Mouse (Mus musculus): ENCODE data around the gene Mast4.

Gene Mast4

DNA sequence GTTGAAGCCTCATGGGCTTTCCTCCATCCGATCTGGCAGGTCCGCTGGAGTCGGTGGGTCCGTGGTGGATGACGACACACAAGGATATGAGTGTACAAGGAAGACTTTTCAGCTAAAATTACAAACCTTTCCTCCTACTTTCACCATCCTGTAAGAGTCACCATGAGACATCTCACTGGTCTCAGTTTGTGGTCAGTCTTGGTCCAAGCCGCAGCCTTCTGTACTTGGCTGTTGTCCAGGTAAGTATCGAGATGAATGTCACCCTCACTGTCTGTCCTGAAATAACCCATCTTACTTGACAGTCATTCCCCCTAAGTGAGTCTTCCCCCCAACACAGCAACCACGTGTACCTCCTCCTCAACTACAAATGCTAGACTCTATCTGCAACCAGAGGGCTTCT, 94.6 kb downstream of the Mast4 start:
- DNase-seq (ENCODE audit: low read depth, low spot score): no peak

DNA sequence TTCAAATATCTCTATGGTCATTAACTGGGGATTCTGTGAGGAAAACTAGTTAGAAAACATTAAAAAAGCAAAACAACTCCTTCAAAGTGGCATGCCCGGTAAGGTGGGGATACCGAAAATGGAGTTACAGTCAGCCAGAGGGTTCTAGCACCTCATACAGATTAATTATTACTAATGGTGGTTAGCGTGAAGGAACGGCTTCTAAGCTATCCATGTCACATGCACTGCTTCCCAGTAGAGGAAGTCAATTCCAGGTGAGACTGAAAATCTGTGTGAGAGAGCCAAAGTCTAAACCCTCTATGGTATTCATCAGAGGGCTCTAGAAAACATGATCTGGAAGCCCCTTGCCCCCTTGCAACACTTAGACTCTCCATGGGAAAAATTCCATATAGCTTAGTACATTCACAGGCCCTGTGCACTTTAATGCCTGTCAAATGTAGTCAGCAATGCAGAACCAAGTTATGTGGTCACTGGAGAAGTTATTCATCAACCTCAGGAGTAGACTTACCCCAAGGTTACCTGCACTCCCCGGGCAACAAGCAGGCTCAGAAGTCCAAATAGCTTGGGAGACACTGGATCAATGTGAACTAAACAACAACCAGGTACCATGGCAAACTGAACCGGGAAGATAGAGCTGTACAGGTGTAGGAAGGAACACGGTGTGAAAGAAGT, 96.1 kb downstream of the Mast4 start:
- no peak for DNase-seq (ENCODE audit: low read depth, low spot score)

- DNase-seq (ENCODE audit: low read depth, low spot score): no peak
Observed at GRCm38 (mm10) chr13:103232171-103232570, 102.1 kb downstream of the Mast4 start.

GRCm38 (mm10) chr13:103229069-103229468, 105.2 kb downstream of the Mast4 start:
- no peak for DNase-seq (ENCODE audit: low read depth, low spot score)

DNA sequence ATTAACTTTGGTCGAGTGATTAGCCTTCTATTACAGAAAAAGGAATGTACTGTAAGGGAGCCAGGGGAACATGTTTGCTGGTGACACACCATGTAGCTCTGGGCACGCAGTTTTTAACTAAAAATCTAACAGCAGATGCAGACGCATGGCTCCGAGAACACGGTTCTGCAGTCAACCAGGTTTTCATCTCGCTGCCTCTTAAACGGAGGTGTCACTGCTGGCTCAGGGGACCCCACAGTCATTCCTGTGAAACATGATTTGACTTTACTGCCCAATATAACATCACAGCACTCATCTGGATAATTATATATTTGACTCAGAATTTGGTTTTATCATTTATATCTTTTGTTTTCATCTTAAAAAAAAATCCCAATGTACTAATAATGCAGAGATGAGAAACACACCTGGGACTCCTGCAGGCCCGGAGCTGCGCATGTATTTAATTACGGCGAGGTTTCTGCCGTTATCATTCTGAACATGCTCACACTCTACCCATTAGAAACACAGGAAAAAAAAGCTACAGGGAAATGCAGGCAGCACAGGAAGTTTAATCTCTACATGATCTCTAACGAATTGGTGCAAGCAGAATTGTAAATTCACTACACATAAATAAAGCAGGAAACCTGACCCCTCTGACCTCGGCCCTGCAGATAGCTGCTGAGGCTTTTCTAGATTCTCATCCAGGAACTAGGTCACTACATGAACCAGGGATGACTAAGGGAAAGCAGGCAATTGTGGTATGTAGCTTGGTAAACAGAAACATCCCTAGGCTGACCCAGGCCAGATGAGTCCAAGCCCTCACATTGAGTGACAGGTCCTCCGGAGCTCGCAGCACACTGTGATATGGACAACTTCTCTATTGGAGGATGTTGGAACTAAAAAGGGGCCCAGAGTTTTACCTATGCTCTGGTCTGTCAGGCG, 108.1 kb downstream of the Mast4 start:
- DNase-seq (ENCODE audit: low read depth, low spot score): no peak

DNA sequence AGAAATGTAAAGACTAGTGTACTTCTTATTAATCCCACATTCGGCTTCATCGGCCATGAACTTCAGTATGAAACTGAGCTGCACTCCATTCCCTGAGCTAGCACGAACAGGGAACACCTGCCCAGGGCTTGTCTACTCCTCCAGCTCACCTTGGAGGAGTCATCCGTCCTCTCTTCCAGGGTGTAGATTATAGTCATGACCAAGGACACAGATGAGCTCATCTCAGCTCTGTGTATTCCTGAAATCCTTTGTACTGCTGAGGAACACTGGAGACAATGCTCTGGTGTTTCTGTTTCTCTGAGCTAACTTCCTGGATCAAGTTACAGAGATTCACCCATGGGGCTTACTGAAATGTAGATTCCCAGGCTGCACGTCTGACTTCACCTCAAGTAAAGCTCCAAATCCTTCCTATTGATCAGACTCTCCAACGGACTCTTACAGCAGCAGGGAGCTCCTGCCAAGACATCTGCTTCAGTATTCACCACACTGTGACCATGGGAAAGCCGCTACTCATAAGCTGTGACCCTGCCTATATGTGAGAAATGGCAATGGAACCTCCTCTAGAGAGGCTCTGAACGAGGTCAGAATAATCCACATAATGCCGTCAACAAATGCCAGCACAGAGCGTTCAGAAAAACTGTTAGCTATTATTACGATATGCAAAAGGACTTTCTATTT, 108.9 kb downstream of the Mast4 start:
- DNase-seq (ENCODE audit: low read depth, low spot score): no peak

DNA sequence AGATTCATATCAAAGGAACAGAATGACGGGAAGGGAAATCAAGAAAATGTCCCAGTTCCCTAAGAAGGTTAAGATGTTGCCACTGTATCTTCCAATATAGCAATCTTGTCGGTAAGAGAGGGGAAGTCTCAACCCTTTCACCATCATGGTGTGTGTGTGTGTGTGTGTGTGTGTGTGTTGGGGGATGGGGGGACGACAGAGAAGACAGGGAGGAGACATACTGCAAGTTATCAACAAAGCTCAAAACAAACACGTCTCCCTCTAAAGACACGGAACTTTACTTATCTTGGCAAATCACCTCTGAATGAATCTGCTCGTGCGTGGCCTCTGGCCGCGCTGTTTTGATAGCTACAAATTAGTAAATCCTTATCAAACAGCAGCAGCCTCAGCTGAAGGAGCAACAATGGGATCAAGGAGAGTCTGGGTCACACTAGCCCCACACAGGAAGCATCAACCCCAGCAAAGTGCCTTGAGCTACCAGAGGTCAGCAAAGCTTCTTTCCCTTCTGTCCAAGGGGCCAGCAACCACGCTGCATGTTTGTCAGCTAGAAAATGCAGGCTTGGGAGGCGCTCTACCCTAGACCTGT, 113.7 kb downstream of the Mast4 start:
- no peak for DNase-seq (ENCODE audit: low read depth, low spot score)

DNA sequence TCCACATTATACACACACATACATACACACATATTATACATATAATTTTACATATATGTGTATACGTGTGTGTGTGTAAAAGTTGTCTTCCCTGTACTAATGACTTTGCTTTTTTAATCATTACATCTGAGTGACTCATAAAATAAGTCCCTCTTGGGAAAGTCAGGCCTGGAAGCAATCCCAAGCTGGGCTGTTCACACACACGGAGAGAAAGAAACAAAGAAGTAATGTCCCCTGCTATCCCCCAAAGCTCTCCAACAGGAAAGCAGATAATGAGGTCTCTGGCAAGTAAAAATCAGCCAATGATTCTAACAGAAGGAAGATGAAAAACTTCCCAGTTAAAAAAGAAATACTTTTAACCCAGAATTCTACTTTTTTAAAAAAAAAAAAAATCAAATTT, 114.3 kb downstream of the Mast4 start:
- DNase-seq (ENCODE audit: low read depth, low spot score): no peak

GRCm38 (mm10) chr13:103217486-103217885, 116.8 kb downstream of the Mast4 start:
- DNase-seq (ENCODE audit: low read depth, low spot score): no peak

DNA sequence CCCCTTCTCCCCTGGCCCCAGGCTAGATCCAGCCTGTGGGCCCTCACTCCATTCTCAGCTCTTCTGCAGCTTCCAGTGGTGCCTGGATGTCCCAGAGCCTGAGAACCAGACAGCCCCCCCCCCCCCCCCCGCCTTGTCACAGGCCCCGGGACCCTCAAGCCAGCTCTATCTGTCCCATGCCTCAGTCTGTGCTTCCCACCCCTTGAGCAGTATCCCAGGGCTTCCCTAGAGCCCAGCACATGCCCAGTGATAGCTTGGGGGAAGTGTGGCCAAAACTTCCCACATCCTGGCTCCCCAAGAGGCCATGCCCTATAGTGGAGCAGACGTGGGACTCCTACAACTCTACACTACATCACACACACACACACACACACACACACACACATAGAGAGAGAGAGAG, 119.8 kb downstream of the Mast4 start:
- no peak for DNase-seq (ENCODE audit: low read depth, low spot score)

DNA sequence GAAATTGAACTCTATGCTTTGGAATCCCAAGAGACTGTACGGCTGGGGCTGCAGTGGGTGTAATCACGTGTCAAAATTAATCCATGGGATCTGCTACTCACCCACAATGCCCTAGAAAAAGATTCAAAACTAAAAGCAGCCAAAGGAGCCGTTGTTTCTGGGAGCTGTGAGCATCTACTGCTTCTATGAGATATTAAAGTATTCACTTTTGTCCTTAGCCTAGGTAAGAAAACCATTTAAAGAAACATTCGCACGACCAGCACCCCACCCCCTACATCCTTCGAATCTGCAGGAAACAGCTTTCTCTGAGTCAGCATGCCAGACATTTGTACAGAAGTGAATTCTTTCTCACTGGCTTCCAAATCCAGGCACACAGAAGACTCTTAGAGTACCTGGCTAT, 122.3 kb downstream of the Mast4 start:
- DNase-seq (ENCODE audit: low read depth, low spot score): no peak

GRCm38 (mm10) chr13:103211501-103211941, 122.8 kb downstream of the Mast4 start:
- no peak for DNase-seq (ENCODE audit: low read depth, low spot score)

DNA sequence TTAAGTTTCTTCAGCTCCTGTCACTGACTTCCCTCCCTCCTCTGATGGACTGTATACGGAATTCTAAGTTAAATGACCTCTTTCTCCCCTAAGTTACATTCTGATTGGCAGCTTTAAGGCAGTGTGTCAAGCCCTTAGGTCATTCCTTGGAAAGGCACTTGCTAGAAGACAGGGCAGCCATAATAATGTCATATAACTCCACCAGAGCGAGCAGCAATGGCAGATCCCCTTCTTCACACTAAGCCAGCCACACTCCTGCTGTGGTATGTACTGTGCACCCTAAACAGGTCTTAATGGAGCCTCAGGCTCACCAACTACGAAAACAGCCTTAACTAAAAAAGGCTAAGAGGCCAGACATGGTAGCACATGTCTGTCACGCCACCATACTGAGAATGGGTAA, 123.6 kb downstream of the Mast4 start:
- DNase-seq (ENCODE audit: low read depth, low spot score): no peak

- DNase-seq (ENCODE audit: low read depth, low spot score): no peak
Observed at GRCm38 (mm10) chr13:103207199-103207598, 127.1 kb downstream of the Mast4 start.

DNA sequence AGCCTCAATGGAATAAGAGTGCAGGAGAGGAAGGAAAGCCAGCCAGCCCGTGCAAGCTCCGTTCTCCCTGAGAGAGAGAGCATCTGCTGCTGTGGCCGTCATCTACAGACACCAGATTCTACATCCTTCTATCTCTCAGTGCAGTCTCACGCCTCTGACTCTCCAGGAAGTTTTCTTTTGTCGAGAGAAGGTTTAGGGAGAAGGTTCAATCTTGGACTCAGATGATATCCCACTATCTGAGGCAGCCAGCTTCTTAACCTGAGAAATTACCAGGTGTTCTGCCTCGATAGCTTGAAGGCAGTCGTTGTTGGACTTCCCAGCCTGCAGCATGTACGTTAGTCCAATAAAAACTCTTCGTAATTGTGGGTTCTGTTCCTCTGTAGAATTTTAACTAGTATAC, 127.7 kb downstream of the Mast4 start:
- no peak for DNase-seq (ENCODE audit: low read depth, low spot score)

GRCm38 (mm10) chr13:103205191-103205590, 129.1 kb downstream of the Mast4 start:
- DNase-seq (ENCODE audit: low read depth, low spot score): no peak

DNA sequence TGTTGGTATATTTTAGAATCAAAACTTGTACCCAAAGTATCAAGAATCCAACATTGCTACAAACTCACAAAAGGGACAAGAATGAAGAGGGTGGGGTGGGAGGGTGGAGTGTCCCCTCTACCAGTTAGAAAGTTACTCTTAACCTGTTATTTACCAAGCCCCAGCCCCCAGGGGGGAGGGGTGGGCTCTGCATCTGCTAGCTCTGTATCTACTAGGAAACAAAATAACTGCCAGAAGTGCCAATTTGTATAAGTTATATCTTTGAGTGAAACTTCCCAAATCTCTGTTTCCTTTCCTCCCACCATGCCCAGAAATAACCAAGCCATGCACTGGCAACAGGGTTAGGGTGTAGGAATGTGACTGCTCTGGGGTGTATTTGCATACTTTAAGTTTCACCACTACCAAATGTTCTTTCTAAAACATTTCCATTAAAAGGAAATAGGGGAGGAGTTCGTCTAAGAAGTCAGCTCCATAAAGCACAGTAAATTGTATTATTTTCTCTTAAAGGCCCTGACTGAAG, 130.9 kb downstream of the Mast4 start:
- no peak for DNase-seq (ENCODE audit: low read depth, low spot score)

- DNase-seq (ENCODE audit: low read depth, low spot score): no peak
Observed at GRCm38 (mm10) chr13:103201016-103201760, 133.1 kb downstream of the Mast4 start.

GRCm38 (mm10) chr13:103199823-103200660, 134.3 kb downstream of the Mast4 start:
- no peak for DNase-seq (ENCODE audit: low read depth, low spot score)
